Mouse (Mus musculus) C2C12 (cell line): Measurements from ENCODE around the gene Dmac1. TPM values are rescaled to one million over a fixed set of nuclear protein-coding genes. Genes with fewer than 3 reads are reported as not detected.

Source experiments
- H3K27me3 ChIP-seq: one replicate; pipeline ENCODE4 v1.6.1; 2011; ENCODE audit not compliant: control insufficient read depth, insufficient read depth, insufficient read length
- H3K36me3 ChIP-seq: one replicate; pipeline ENCODE4 v1.6.1; 2011; ENCODE audit not compliant: control insufficient read depth, insufficient read depth
- H3K4me3 ChIP-seq: one replicate; pipeline ENCODE4 v1.5.1; 2011; ENCODE audit warnings: mild to moderate bottlenecking, control low read depth; ENCODE audit not compliant: poor library complexity, insufficient read depth, severe bottlenecking
- H3K79me2 ChIP-seq: one replicate; pipeline ENCODE4 v1.6.1; 2011; ENCODE audit not compliant: control insufficient read depth, insufficient read depth
- H3K79me3 ChIP-seq: one replicate; pipeline ENCODE4 v1.6.1; 2011; ENCODE audit warnings: low read depth, control low read depth
- H3ac ChIP-seq: one replicate; pipeline ENCODE3; 2011; ENCODE audit warnings: low read depth; ENCODE audit not compliant: control insufficient read depth, insufficient read length
- CEBPB ChIP-seq: IDR thresholded peaks from one replicate; pipeline ENCODE4 v1.6.1; 2011; ENCODE audit warnings: low read depth, mild to moderate bottlenecking, control low read depth, moderate library complexity
- CTCF ChIP-seq: IDR thresholded peaks from one replicate; pipeline ENCODE4 v1.5.1; 2011; ENCODE audit not compliant: control insufficient read depth, insufficient read depth, insufficient read length
- FOSL1 ChIP-seq: IDR thresholded peaks from one replicate; pipeline ENCODE4 v1.8.0; 2011; ENCODE audit warnings: mild to moderate bottlenecking, low read length; ENCODE audit not compliant: poor library complexity, insufficient read depth, severe bottlenecking
- MAX ChIP-seq: IDR thresholded peaks from one replicate; pipeline ENCODE4 v1.6.1; 2011; ENCODE audit warnings: mild to moderate bottlenecking, control low read depth
- MYOD1 ChIP-seq: IDR thresholded peaks from one replicate; pipeline ENCODE4 v1.6.1; 2011; ENCODE audit warnings: low read depth; ENCODE audit not compliant: control insufficient read depth, insufficient read length
- MYOG ChIP-seq: IDR thresholded peaks from one replicate; pipeline ENCODE4 v1.6.1; 2011; ENCODE audit not compliant: control insufficient read depth, insufficient read length; ENCODE audit errors: extremely low read depth
- USF1 ChIP-seq: IDR thresholded peaks from one replicate; pipeline ENCODE4 v1.6.1; 2011; ENCODE audit warnings: low read depth, mild to moderate bottlenecking, control low read depth, moderate library complexity
- polyA plus RNA-seq: library from polyadenylated mRNA; unstranded; fragments of >200 nt; fragmentation: generic; extraction: Trizol; gene quantifications from one replicate; pipeline ENCODE4 v1.2.1, GENCODE M21; 2012; ENCODE audit warnings: missing spikeins

Dmac1 gene
- polyA plus RNA-seq, 1 experiment = 82.2 TPM

GRCm38 (mm10) chr4:75267866-75268265, 10.2 kb downstream of the Dmac1 start:
- Histone ChIP-seq H3K79me3 (no peaks in the 10 kb centered on the region), H3K27me3 (no peaks in the 10 kb centered on the region), H3K79me2 (no peaks in the 10 kb centered on the region), H3ac (no peak overlapping the region), H3K4me3 (no peak overlapping the region), H3K36me3 (no peaks in the 10 kb centered on the region)
- no peak for TF ChIP-seq CTCF
- TF ChIP-seq MYOD1 = no peak
- TF ChIP-seq MAX = no peak
- no peak for TF ChIP-seq FOSL1
- TF ChIP-seq USF1 = no peak
- no peak for TF ChIP-seq CEBPB
- TF ChIP-seq MYOG = no peak

GRCm38 (mm10) chr4:75266773-75267550, 11.1 kb downstream of the Dmac1 start:
- Histone ChIP-seq H3ac (no peak overlapping the region), H3K79me2 (no peaks in the 10 kb centered on the region), H3K36me3 (no peaks in the 10 kb centered on the region), H3K4me3 (no peak overlapping the region), H3K27me3 (no peaks in the 10 kb centered on the region), H3K79me3 (no peaks in the 10 kb centered on the region)
- TF ChIP-seq MYOD1 = no peak
- TF ChIP-seq CEBPB = no peak
- TF ChIP-seq USF1 = no peak
- TF ChIP-seq CTCF = no peak
- no peak for TF ChIP-seq MAX
- no peak for TF ChIP-seq FOSL1
- no peak for TF ChIP-seq MYOG

GRCm38 (mm10) chr4:75264219-75264618, 13.9 kb downstream of the Dmac1 start:
- no peaks in the 10 kb centered on the region for H3K27me3 ChIP-seq
- no peaks in the 10 kb centered on the region for H3K36me3 ChIP-seq
- no peak for TF ChIP-seq CEBPB
- no peak for TF ChIP-seq MYOD1
- TF ChIP-seq FOSL1 = no peak
- TF ChIP-seq CTCF = no peak
- no peak for TF ChIP-seq MYOG
- no peak overlapping the region for H3K4me3 ChIP-seq
- no peaks in the 10 kb centered on the region for H3K79me2 ChIP-seq
- H3ac ChIP-seq = no peak overlapping the region
- H3K79me3 ChIP-seq = no peaks in the 10 kb centered on the region

GRCm38 (mm10) chr4:75263556-75264129, 14.5 kb downstream of the Dmac1 start:
- no peaks in the 10 kb centered on the region for H3K79me3 ChIP-seq
- TF ChIP-seq FOSL1 (no peak), CEBPB (no peak), MYOG (no peak), USF1 (no peak), CTCF (no peak), MAX (no peak), MYOD1 (no peak)
- no peaks in the 10 kb centered on the region for H3K36me3 ChIP-seq
- H3K27me3 ChIP-seq = no peaks in the 10 kb centered on the region
- no peaks in the 10 kb centered on the region for H3K79me2 ChIP-seq
- no peak overlapping the region for H3K4me3 ChIP-seq
- no peak overlapping the region for H3ac ChIP-seq

GRCm38 (mm10) chr4:75262423-75262822, 15.7 kb downstream of the Dmac1 start:
- Histone ChIP-seq H3K79me3 (no peaks in the 10 kb centered on the region), H3K4me3 (no peak overlapping the region), H3K36me3 (no peaks in the 10 kb centered on the region), H3K27me3 (no peaks in the 10 kb centered on the region), H3K79me2 (no peaks in the 10 kb centered on the region), H3ac (no peak overlapping the region)
- TF ChIP-seq CEBPB (no peak), CTCF (no peak), MYOD1 (no peak), FOSL1 (no peak), USF1 (no peak), MAX (no peak), MYOG (no peak)
